Mouse (Mus musculus): ENCODE results near the gene 1700061G19Rik. TPM values are rescaled to one million over a fixed set of nuclear protein-coding genes. Genes with fewer than 3 reads are reported as not detected.
A peak's percentile ranks its signal among the peaks of the same experiment; 100 is the strongest.

The 1700061G19Rik gene
- total and polyA plus RNA-seq, 3 experiments, result 0.08 to 0.29 TPM; not detected in 1

DNA sequence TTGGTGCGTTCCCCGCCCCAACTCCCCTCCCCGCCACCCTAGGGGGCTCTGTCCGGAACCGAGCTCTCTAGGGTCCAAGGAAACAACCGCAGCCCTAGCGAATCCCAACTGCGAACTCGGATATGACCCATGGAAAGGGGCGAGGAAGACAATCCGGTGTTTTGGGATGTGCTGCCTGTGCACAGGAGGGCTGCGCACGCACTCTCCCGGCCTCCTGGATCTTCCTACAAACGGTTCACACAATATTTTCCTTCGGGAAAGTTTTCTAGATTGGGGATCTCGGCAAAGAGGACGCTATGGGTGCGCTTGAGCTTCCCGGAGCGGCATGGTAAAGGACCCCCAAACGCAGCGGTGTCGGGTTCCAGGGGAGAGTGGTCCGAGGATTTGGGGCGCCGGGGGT, 45.5 kb upstream of the 1700061G19Rik start:
- DNase-seq (ENCODE audit: extremely low read depth), result no peak
- Histone ChIP-seq H3K27ac (ENCODE audit: insufficient read depth, low read depth) (no peak overlapping the region), H3K4me3 (replicated peaks in 1 of 3; ENCODE audit: low read depth in 2 of 3, low read length in 2 of 3, poor library complexity in 1 of 3) (no peak overlapping the region), H3K79me2 (replicated peaks; ENCODE audit: control insufficient read depth, extremely low read depth, insufficient read depth, poor library complexity, severe bottlenecking) (no peaks in the 10 kb centered on the region), H3K9me3 (replicated peaks; ENCODE audit: low read length) (no peaks in the 10 kb centered on the region), H3K27me3 (replicated peaks) (peaks cover 79% of the 10 kb centered on the region), H3K36me3 (replicated peaks in 1 of 2; ENCODE audit: control insufficient read depth in 1 of 2, insufficient read depth in 1 of 2, low read length in 1 of 2) (no peaks in the 10 kb centered on the region), H3K4me2 (ENCODE audit: insufficient read depth, low read depth, poor library complexity, severe bottlenecking) (no peak overlapping the region), H3K4me1 (ENCODE audit: control insufficient read depth in 1 of 2, insufficient read depth in 2 of 2) (peaks cover 0 to 4% of the 10 kb centered on the region in 2 experiments; a peak in 2 of 4 replicates), H3K9ac (ENCODE audit: insufficient read depth, low read depth) (no peak overlapping the region)
- dilution Hi-C loops (cut with MboI; ENCODE audit: extremely low pct_ligation_motif_present, extremely low pct_unique_long_range_greater_than_20kb, low sequenced_read_pairs), result no loop called here
- TF ChIP-seq SMC3 (IDR thresholded peaks at IDR 0.05; ENCODE audit: low read depth, low read length), result no peak
- no peak for TF ChIP-seq KAT2A (IDR thresholded peaks at IDR 0.05; ENCODE audit: insufficient replicate concordance, low read length)
- TF ChIP-seq UBTF (IDR thresholded peaks at IDR 0.05; ENCODE audit: low read depth, low read length), result no peak
- no peak for TF ChIP-seq USF2 (conservative IDR thresholded peaks at IDR 0.05; ENCODE audit: low read depth, low read length)
- TF ChIP-seq ZC3H11A (IDR thresholded peaks at IDR 0.05; ENCODE audit: low read depth, low read length), result no peak
- TF ChIP-seq BHLHE40 (IDR thresholded peaks at IDR 0.05; ENCODE audit: low read depth, low read length), result no peak
- TF ChIP-seq CHD1 (IDR thresholded peaks at IDR 0.05; ENCODE audit: low read depth, low read length), result no peak
- no peak for TF ChIP-seq USF1 (IDR thresholded peaks at IDR 0.05; ENCODE audit: low read depth, low read length)
- TF ChIP-seq MXI1 (IDR thresholded peaks at IDR 0.05; ENCODE audit: low read depth, low read length), result no peak
- TF ChIP-seq TBP (conservative IDR thresholded peaks at IDR 0.05; ENCODE audit: low read depth, low read length), result no peak
- TF ChIP-seq CTCF (conservative IDR thresholded peaks at IDR 0.05 in 1 of 2, IDR thresholded peaks at IDR 0.05 in 1 of 2; ENCODE audit: low read depth in 2 of 2, low read length in 2 of 2), result no peak
- TF ChIP-seq JUND (conservative IDR thresholded peaks at IDR 0.05; ENCODE audit: low read depth, low read length), result no peak
- TF ChIP-seq ZMIZ1 (IDR thresholded peaks at IDR 0.05; ENCODE audit: low read depth, low read length), result no peak
- no peak for TF ChIP-seq MAZ (IDR thresholded peaks at IDR 0.05; ENCODE audit: low read depth, low read length)
- no peak for TF ChIP-seq RCOR1 (conservative IDR thresholded peaks at IDR 0.05; ENCODE audit: low read depth, low read length)
- TF ChIP-seq RAD21 (IDR thresholded peaks at IDR 0.05; ENCODE audit: low read depth, low read length), result no peak
- TF ChIP-seq E2F4 (IDR thresholded peaks at IDR 0.05; ENCODE audit: insufficient replicate concordance, low read depth, low read length), result no peak
- in situ Hi-C loops (cut with MboI; ENCODE audit: low pct_ligation_motif_present, low pct_unique_long_range_greater_than_20kb, low sequenced_read_pairs), result no loop called here

DNA sequence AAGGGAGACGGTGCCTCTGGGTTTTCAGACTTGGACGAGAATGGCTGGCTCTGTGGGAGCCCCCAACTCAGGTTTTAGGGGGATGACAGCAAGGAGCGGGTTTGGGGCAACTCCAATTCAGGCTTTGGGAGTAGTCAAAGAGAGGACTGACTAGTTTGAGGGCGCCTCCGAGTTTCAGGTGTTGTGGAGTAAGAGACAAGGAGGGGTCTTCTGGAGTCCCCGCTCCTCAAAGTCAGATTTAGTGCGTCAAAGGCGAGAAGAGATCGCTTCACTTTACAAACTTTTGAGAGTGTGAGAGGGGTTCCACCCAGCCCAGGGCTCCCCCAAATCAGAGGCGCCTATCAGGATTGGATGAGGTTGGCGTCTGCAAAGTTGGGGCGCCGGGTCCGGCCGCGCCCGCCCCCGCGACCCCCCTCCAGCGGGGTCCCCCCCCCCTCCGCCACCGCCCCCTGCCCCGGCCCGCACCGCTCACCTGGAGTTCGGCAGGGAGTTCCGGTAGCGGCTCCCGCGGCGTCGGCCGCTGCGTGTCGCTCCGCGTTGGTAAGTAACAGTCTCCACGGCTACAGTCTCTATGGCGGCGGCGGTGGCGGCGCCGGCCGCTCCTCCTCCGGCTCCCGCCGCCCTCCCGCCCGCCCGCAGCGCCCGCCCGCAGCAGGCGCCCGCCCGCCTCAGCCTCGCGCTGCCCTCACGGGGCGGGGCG, 44.7 kb upstream of the 1700061G19Rik start, which contains the start of gene Rfx2:
Gene Rfx2, minus strand, starts transcription at position 603 of the 700 bp plus-strand sequence.
- H3K4me1 ChIP-seq (ENCODE audit: control insufficient read depth in 1 of 2, insufficient read depth in 2 of 2), result peaks cover 0 to 4% of the 10 kb centered on the region in 2 experiments; a peak in 2 of 4 replicates
- peak within 1 kb of the TSS; percentile 32; the same call in 1 of the 2 replicates for H3K9ac ChIP-seq (ENCODE audit: insufficient read depth, low read depth)
- in situ Hi-C loops (cut with MboI; ENCODE audit: low pct_ligation_motif_present, low pct_unique_long_range_greater_than_20kb, low sequenced_read_pairs), result no loop called here
- no peaks in the 10 kb centered on the region for H3K79me2 ChIP-seq (replicated peaks; ENCODE audit: control insufficient read depth, extremely low read depth, insufficient read depth, poor library complexity, severe bottlenecking)
- peak within 1 kb of the TSS; percentile 79 for H3K4me2 ChIP-seq (ENCODE audit: insufficient read depth, low read depth, poor library complexity, severe bottlenecking)
- H3K36me3 ChIP-seq (replicated peaks in 1 of 2; ENCODE audit: control insufficient read depth in 1 of 2, insufficient read depth in 1 of 2, low read length in 1 of 2), result no peaks in the 10 kb centered on the region
- DNase-seq (ENCODE audit: extremely low read depth), result no peak
- dilution Hi-C loops (cut with MboI; ENCODE audit: extremely low pct_ligation_motif_present, extremely low pct_unique_long_range_greater_than_20kb, low sequenced_read_pairs), result no loop called here
- H3K27me3 ChIP-seq (replicated peaks), result peaks cover 75% of the 10 kb centered on the region
- TF ChIP-seq HCFC1 (IDR thresholded peaks at IDR 0.05; ENCODE audit: low read depth, low read length), result no peak
- TF ChIP-seq MYC (IDR thresholded peaks at IDR 0.05; ENCODE audit: low read depth, low read length), result no peak
- no peak for TF ChIP-seq UBTF (IDR thresholded peaks at IDR 0.05; ENCODE audit: low read depth, low read length)
- TF ChIP-seq USF1 (IDR thresholded peaks at IDR 0.05; ENCODE audit: low read depth, low read length), result no peak
- no peak for TF ChIP-seq USF2 (conservative IDR thresholded peaks at IDR 0.05; ENCODE audit: low read depth, low read length)
- TF ChIP-seq E2F4 (IDR thresholded peaks at IDR 0.05; ENCODE audit: insufficient replicate concordance, low read depth, low read length), result no peak
- no peak for TF ChIP-seq PAX5 (IDR thresholded peaks at IDR 0.05; ENCODE audit: low read length)
- no peak for TF ChIP-seq MAZ (IDR thresholded peaks at IDR 0.05; ENCODE audit: low read depth, low read length)
- no peak for TF ChIP-seq EP300 (IDR thresholded peaks at IDR 0.05; ENCODE audit: low read length)
- no peak for TF ChIP-seq ZNF384 (IDR thresholded peaks at IDR 0.05; ENCODE audit: low read depth, low read length)
- no peak for TF ChIP-seq TBP (conservative IDR thresholded peaks at IDR 0.05; ENCODE audit: low read depth, low read length)
- TF ChIP-seq POLR2AphosphoS2 (IDR thresholded peaks at IDR 0.05; ENCODE audit: low read depth, low read length), result no peak
- no peak for TF ChIP-seq MAX (IDR thresholded peaks at IDR 0.05; ENCODE audit: low read length)
- H3K27ac ChIP-seq (ENCODE audit: insufficient read depth, low read depth), result no peak within 1 kb of the TSS
- no peaks in the 10 kb centered on the region for H3K9me3 ChIP-seq (replicated peaks; ENCODE audit: low read length)
- H3K4me3 ChIP-seq (replicated peaks in 1 of 3; ENCODE audit: low read depth in 2 of 3, low read length in 2 of 3, poor library complexity in 1 of 3), result peak within 1 kb of the TSS; percentile 24 to 44 (median 36)

Data from CH12.LX (cell line).